Mouse (Mus musculus): ENCODE measurements around the gene Npc2.

The Npc2 gene

DNA sequence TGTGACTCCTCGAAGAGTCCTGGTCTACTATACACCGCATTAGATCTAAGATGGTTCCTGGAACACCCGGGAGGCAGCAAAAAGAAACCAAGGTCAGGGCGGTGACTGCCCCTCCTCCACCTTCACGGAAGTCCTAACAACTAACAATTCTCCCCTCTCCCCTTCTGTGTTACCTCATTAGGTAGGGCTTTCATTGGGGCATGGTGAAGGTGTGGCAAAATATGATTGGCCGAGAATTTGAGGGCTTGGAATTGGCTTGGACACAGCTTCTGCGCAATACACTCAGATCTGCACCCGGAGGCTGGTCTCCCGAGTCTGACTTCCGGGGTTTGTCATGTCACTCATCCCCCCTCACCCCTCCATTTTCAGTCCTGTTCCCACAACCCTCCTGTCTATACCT lies 44.5 kb downstream of the Npc2 start:
- no peak for DNase-seq (ENCODE audit: low spot score in 2 of 2)

DNA sequence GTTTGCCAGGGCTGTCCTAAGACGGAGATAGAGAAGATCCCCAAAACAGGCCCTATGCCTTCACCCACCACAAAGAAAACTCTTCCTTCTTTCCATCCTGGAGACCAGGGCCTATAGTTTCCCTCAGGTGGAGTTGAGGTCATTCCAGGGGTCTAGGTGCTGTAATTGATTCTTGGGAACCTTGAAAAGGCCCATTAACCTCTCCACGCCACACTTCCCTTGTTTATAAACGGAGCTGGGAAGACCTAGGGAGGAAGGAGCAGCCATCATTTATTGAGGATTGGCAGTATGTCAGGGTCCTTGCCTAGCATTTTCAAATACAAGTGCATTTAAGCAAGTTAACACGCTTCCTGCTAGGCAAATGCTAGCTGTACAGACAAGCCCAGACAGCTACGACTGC lies 45.5 kb downstream of the Npc2 start:
- DNase-seq (ENCODE audit: low spot score in 2 of 2) = no peak

DNA sequence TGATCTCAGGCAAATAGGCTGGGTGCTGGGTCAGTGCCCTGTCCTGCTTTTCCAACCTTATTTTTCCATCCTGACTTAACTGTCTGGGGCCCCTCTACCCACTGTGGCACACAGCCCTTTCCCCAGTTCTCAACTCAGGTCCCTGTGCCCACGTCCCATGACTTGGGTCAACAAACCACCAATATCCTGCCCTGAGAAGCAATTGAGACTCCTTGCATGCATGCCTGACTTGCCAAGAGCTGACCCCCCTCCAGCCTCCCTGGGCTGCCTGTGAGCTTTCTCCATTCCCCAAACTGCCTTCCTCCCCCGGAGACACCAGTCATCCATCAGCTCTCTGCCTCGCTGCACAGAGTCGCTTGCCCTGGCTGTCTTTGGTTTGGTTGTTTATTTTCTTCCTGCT lies 46.0 kb downstream of the Npc2 start:
- DNase-seq (ENCODE audit: low spot score in 2 of 2) = no peak

GRCm38 (mm10) chr12:84726391-84726790 lies 46.6 kb downstream of the Npc2 start:
- DNase-seq (ENCODE audit: low spot score in 2 of 2) = no peak

DNA sequence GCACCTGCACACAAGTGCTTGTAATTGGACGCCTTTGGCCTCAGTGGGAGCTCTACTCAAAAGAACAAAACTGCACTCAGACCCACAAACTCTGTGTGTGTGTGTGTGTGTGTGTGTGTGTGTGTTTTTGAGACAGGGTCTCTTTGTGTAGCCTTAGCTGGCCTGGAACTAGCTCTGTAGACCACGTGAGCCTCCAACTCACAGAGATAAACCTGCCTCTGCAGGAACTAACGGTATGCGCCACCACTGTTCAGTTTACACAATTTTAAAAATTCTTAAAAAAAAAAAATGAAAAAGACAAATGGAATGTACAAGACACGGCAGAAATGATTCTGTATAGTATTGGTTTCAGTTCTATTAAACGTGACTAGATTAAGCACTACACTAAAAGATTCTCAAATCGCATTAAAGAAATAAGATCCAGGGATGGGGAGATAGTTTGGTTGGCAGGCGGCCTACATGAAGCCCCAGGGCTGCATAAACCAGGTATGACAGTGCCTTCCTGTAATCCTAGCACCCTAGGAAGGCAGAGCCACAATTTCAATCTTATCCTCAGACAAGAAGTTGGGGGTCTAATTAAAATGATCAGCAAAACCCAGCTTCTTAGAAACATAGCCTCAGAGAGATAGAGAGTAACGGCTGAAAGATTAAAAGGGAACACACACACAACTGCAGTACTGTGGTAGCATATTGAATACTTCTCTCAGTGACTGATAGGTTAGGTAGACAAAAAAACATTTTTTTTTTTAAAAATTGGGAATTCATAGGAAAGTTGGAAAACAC lies 54.3 kb downstream of the Npc2 start:
- DNase-seq (ENCODE audit: low spot score in 2 of 2) = no peak

DNA sequence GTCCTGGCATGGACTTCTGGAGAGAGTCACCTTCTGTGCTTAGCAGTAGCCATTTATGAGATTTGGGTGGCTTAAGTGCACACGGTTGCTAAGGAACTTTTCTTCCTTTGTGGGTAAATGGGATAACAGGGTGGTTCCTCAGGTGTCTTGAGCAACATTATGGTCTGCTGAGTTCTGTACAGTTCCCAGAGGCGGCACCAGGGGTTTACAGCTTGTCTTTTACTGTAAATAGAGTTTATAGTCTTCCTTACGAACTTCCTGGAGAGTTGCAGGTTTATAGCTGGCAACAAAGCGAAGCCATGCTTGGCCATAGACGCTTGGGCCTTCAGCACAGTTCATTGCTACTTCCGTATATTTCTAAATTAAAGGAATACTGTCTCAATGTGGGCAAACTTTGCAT lies 58.4 kb downstream of the Npc2 start:
- DNase-seq (ENCODE audit: low spot score in 2 of 2) = no peak

DNA sequence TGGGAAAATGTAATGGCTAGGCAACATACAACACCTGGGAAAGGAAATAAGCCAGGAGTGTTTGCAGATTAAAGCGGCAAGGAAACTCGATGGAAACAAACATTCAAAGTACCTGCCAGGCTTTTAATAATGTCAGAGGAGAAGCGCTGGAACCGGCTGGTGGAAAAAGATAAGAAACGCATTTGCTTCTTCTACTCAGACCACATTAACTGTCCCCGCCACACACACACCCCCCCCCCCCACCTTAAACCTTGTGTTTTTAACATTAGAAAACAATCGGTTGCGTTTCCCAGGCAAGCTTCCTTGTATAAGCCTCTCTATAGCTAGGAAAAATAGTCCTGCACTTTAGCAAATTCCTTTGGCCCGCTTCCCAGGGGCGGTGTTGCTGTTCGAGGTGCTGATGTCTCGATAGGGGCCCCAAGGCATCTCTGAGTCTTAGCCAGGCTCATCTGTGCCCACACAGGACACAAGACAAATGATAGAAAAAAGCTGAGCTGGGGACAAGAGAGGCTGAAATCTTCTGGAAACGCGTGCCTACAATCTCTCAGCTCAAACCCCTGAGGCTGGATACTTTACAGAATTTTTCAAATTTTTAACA lies 63.0 kb downstream of the Npc2 start:
- DNase-seq (ENCODE audit: low spot score in 2 of 2) = no peak

DNA sequence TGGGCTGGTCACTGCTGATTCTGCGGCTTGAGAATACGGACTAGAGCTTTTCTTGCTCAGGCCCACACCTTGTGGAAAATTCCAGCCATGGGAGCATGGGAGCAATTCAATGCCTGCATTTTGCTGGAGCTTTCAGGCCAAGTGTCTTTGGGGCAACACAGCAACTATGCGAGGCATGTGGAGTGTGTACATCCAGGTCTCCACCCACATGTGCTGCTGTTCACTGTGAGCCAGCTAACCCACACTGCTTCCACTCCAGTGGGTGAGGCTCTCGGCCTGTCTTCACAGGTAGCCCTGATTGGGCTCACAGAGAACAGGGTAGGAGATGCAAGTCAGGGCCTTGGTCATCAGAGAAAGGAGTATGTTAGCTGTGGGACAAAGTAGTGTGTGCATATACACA lies 65.1 kb downstream of the Npc2 start:
- DNase-seq (ENCODE audit: low spot score in 2 of 2) = no peak

DNA sequence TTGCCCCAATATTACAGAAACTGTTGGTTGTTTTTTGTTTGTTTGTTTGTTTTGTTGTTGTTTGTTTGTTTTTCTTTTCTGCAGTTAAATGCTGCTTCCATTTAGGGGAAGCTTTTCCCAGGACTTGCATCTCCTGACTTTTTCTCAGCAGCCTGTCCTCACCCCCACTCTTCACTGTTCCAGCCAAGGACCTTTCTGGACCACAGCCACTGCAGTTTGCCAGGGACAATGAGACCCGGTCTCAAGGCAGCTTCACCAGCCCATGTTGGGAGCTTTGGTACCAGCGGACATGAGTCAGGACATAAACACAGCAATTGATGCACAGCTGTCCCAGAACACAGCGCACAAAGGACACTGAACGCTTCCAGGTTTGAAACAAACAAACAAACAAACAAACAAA lies 66.1 kb downstream of the Npc2 start:
- no peak for DNase-seq (ENCODE audit: low spot score in 2 of 2)

Data from natural killer cell, adult 2 months (primary cell).